Mouse (Mus musculus) right cerebral cortex, postnatal 25 days (tissue): ENCODE measurements around the gene Zfp385a.
A peak's percentile ranks its signal among the peaks of the same experiment; 100 is the strongest.
"Not testable (repeated sequence)": the region's sequence is repeated elsewhere in the genome, so short reads cannot be mapped to it uniquely, and the experiment has no call there.

Experiments
- DNase-seq: peaks from one replicate; pipeline ENCODE4 v3.0.0; 2022

The Zfp385a gene

GRCm38 (mm10) chr15:103284647-103285046 lies 55.2 kb downstream of the Zfp385a start:
- DNase-seq = no peak

- DNase-seq = no peak
Observed at GRCm38 (mm10) chr15:103284066-103284465, 55.8 kb downstream of the Zfp385a start.

DNA sequence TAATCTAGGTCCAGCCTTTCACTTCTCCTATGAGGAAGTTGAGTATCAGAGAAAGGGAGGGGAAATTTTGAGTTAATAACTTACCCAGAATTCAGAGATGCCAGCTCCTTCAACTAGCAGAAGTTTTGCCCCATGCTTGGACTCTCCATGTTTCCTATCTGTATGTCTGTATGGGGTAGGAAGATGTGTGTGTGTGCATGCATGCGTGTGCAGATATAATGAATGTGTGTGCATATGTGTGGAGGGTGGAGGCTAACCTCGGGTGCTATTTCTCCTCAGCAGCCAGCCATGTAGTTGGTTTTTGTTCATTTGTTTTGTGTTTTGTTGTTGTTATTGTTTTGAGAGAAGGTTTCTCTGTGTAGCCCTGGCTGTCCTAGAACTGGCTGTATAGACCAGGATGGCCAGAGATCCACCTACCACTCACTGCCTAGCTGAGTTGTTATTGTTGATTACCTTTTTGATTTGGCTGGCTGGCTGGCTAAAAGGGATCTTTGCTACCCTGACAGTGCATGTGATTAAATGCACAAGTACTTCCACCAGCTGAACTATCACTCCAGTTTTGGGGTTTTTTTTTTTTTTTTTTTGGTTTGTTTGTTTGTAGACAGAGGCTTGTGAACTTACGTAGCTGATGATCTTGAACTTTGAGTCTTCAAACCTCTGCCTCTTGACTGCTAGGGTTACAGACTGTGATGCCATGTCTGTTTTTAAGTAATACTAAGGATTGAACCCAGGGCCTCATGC lies 58.3 kb downstream of the Zfp385a start:
- DNase-seq = no peak

DNA sequence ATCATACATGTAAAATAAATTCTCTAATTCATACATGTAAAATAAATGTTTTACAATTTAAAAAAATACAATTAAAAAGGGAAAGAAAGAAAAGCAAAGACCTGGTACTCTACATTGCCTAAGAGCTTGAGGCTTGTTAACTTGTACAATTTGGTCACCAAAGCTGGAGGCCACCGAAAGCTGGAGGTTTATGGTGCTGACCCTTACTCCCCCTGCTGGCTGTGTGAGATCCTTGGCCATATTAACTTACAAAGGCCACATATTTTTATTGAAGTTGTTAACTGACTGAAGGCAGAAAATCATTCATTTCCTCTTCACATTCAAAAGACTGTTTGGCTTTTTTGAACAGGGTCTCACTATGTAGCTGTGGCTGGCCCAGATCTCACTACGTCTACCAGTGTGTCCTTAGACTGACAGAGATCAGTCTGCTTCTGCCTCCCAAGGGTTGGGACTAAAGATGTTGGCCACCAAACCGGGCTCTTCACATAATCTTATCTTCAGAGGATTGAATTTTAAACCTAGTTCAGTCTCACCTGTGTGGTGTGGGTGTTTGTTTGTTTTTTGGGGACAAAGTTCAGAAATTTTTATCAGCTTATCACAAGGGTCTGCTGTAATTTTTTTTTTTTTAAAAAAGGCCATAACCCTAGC lies 59.0 kb downstream of the Zfp385a start:
- no peak for DNase-seq

DNA sequence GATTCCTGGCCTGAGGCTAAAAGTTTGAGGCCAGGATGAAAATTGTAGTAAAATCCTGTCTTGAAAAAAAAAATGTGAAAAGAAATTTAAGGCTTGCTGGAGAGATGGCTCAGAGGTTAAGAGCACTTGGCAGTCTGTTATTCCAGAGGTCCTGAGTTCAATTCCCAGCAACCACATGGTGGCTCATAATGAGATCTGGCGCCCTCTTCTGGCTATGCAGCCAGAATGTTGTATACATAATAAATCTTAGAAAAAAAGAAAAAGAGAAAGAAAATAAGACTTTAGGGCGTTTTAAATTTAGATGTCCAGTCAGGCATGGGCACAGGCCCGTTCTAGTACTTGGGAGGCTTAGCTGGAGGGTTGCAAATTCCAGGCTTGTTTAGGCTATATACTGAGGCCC lies 60.1 kb downstream of the Zfp385a start:
- DNase-seq = no peak

DNA sequence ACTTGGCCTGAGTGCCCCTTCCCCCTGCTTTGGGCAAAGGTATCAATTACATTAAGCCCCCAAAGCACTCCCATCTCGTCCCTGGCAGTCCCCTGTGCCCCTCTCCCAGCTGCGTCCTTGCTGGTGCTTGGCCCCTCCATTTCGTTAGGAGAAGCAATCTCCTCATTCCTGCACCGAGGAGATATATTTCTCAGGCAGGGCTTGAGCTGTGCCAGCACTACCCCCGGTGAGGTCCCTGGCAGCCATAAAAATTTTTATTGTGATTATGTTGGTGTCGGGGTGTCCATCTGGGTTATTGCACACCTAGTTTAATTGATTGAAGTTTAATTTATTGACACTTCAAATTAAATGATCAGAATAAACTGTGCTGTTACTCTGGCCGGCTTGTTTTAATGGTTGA lies 61.9 kb downstream of the Zfp385a start:
- no peak for DNase-seq

DNA sequence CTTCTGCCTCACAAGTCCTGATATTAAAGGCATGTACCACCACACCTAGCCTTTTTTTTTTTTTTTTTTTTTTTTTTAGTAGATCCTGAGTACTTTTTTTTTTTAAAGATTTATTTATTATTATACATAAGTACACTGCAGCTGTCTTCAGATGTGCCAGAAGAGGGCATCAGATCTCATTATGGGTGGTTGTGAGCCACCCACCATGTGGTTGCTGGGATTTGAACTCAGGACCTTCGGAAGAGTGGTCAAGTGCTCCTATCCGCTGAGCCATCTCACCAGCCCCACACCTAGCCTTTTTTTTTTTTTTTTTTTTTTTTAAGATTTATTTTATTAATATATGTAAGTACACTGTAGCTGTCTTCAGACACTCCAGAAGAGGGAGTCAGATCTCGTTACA lies 64.0 kb downstream of the Zfp385a start:
- DNase-seq = not testable (repeated sequence)

DNA sequence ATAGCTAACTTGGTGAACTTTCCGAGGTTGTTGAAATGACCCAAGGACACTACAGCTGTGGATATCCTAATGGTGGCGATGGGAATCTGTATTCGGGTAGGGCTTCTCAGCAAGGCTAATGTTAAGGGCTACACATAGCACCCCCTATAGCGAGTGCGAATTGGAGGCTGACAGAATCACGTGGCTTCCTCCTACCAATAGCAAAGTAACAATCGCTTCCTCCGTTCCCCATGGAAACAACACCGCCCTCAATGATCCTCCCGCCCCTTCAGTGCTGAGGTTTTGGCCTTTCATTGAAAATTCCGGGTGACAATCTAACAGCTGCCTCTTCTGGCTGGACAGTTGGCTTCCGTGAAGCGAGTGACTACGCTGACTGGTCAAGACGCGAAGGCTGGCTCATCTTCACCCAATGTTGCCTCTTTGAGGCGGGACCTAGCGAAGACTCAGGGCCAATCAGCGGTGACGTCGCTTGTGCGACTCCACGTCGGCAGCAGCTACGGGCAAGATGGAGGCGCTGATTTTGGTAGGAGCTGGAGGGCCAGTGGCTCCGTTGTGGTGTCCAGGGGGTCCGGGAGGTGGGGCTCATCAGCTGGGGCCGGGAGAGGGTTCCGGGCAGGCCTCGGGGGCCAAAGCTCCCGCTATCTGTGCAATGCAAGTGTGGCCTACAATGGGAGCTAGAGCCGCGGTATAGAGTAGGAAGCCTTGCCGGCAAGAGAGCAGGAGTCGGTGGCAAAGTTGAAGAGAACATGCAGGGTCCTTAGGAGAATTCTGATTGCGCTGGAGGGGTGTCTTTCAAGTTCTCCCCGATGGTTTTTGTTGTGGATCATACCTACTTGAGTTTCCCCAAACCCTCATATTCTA lies 67.2 kb downstream of the Zfp385a start, which contains the start of gene Copz1:
TSS of gene Copz1 (plus strand) at position 296 of the 861 bp plus-strand sequence.
- DNase-seq = peak; percentile 97

DNA sequence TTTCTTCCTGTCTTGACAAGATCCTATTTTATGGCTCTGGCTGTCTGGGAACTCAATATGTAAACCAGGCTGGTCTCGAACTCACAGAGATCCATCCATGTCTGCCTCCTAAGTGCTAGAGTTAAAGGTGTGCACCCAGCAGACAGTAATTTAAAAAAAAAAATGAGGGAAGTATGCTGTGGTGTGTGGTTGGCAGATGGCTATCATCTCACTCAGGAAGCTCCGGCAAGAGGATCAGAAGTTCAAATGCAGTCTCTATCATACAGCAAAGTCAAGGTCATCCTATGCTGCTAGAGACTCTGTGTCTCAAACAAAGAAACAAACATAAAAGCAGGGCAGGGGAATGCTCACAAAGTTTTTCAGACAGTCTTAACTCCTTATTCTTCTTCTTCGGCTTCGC lies 71.0 kb downstream of the Zfp385a start:
- no peak for DNase-seq

GRCm38 (mm10) chr15:103264794-103265193 lies 75.1 kb downstream of the Zfp385a start:
- DNase-seq = no peak
